Mouse (Mus musculus) neural tube, embryonic 11.5 days (tissue): ENCODE data around the gene Syne1. TPM values are rescaled to one million over a fixed set of nuclear protein-coding genes. Genes with fewer than 3 reads are reported as not detected.

Experiments
- ATAC-seq: fragments of 200-750 bp; cut with Nextera tagmentation; 2 replicates; pipeline ENCODE4 v1.8.0; 2017; ENCODE audit warnings: moderate number of reproducible peaks, mild to moderate bottlenecking, moderate TSS enrichment, moderate library complexity; ENCODE audit not compliant: insufficient read depth, low FRiP score, low TSS enrichment
- DNase-seq: peaks from one replicate; pipeline ENCODE4 v3.0.0-alpha.2; 2015; ENCODE audit warnings: low spot score
- H3K27ac ChIP-seq: fragments of 300-500 bp; sonication (generic); 2 replicates; pipeline ENCODE4 v1.5.1; 2014; ENCODE audit warnings: low read depth, mild to moderate bottlenecking, low read length
- H3K27me3 ChIP-seq: fragments of 300-500 bp; sonication (generic); 2 replicates; pipeline ENCODE4 v1.6.1; 2014; ENCODE audit warnings: mild to moderate bottlenecking, low read length, mixed read lengths; ENCODE audit not compliant: control insufficient read depth, insufficient read depth
- H3K36me3 ChIP-seq: fragments of 300-500 bp; sonication (generic); 2 replicates; pipeline ENCODE4 v1.6.1; 2014; ENCODE audit warnings: mild to moderate bottlenecking, low read length, moderate library complexity, mixed read lengths; ENCODE audit not compliant: control insufficient read depth, insufficient read depth
- H3K4me1 ChIP-seq: fragments of 300-500 bp; sonication (generic); 2 replicates; pipeline ENCODE4 v1.6.1; 2014; ENCODE audit warnings: low read length, mixed read lengths; ENCODE audit not compliant: control insufficient read depth, insufficient read depth
- H3K4me2 ChIP-seq: fragments of 300-500 bp; sonication (generic); 2 replicates; pipeline ENCODE4 v1.6.1; 2014; ENCODE audit warnings: low read depth, mild to moderate bottlenecking, moderate library complexity
- H3K4me3 ChIP-seq: fragments of 300-500 bp; sonication (generic); 2 replicates; pipeline ENCODE4 v1.5.1; 2014; ENCODE audit warnings: low read depth, low read length
- H3K9ac ChIP-seq: fragments of 300-500 bp; sonication (generic); 2 replicates; pipeline ENCODE4 v1.6.1; 2014; ENCODE audit warnings: mild to moderate bottlenecking, low read length
- H3K9me3 ChIP-seq: fragments of 300-500 bp; sonication (generic); 2 replicates; pipeline ENCODE4 v1.6.1; 2016; ENCODE audit warnings: low read length; ENCODE audit not compliant: control insufficient read depth
- WGBS: fragments of 180-500 bp; shearing (Covaris S2); extraction: QIAGEN DNeasy Blood & Tissue Kit; methylation state at CpG from one replicate; pipeline ENCODE4 v1.1.7; 2014; 5-methylcytosine and 5-hydroxymethylcytosine counted together
- polyA plus RNA-seq: library from polyadenylated mRNA; unstranded; fragments of >200 nt; fragmentation: Nextera tagmentation; extraction: Ambion mirVana; gene quantifications from 2 replicates; pipeline ENCODE4 v1.2.1, GENCODE M21; 2014

Gene Syne1
- polyA plus RNA-seq, 1 experiment from 2014 or later = 3.2 TPM

GRCm38 (mm10) chr10:5368266-5368665 is 183.0 kb downstream of the Syne1 start:
- no peak for DNase-seq
- H3K36me3 ChIP-seq = no peaks in the 10 kb centered on the region
- ATAC-seq = no peak
- H3K27me3 ChIP-seq = no peaks in the 10 kb centered on the region
- H3K9ac ChIP-seq = no peak overlapping the region
- no peaks in the 10 kb centered on the region for H3K9me3 ChIP-seq
- no peaks in the 10 kb centered on the region for H3K4me1 ChIP-seq
- no peak overlapping the region for H3K4me3 ChIP-seq
- 80% methylated on average over 6 of the region's 6 CpGs for WGBS
- H3K27ac ChIP-seq = no peak overlapping the region
- H3K4me2 ChIP-seq = no peak overlapping the region

- Histone ChIP-seq H3K27ac (no peak overlapping the region), H3K4me1 (no peaks in the 10 kb centered on the region), H3K9me3 (no peaks in the 10 kb centered on the region), H3K27me3 (no peaks in the 10 kb centered on the region), H3K9ac (no peak overlapping the region), H3K4me3 (no peak overlapping the region), H3K36me3 (no peaks in the 10 kb centered on the region), H3K4me2 (no peak overlapping the region)
- ATAC-seq (no peak), DNase-seq (no peak)
- 77% methylated on average over 12 of the region's 12 CpGs for WGBS
These were observed 183.7 kb downstream of the Syne1 start for GRCm38 (mm10) chr10:5367465-5368011.

DNA sequence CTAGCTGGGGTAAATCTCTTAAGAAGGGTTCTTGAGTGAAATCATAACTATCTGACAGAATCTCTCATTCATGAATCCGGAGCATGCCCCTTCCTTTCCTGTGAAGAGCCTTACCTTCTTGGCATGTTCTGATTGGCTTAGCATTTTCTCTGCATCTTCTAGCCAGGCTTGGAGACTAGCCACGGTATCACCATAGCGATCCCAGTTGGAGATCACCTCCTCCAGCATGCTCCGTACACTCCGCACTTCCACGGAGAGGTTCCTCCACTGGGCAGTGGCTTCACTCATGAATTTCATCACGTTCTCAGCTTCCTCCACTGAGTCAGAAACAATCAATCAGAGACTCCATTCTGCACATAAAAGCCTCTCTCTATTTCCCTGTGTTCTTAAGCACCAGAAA is 190.7 kb downstream of the Syne1 start:
- H3K9ac ChIP-seq = no peak overlapping the region
- no peaks in the 10 kb centered on the region for H3K27me3 ChIP-seq
- 71% methylated on average over 7 of the region's 7 CpGs for WGBS
- no peaks in the 10 kb centered on the region for H3K36me3 ChIP-seq
- ATAC-seq (no peak), DNase-seq (no peak)
- H3K9me3 ChIP-seq = no peaks in the 10 kb centered on the region
- H3K4me3 ChIP-seq = no peak overlapping the region
- H3K4me1 ChIP-seq = no peaks in the 10 kb centered on the region
- H3K4me2 ChIP-seq = no peak overlapping the region
- no peak overlapping the region for H3K27ac ChIP-seq

DNA sequence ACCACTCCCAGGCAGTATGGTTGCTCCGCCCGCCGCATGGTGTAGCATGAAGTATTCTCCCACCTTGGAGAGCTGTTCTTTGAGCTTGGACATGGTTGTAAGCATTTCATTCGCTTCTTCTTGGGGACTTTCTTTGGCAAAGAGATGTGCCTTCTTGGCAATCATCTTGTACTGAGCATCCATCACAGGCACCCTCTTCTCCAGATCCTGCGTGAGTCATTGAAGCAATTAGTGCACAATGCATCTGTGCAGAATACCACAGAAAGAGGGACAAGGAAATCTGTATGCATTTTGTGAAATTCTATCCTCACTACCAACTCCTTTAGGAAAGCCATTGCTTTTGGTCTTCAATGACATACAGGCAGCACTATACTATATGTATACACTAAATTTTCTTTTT is 194.7 kb downstream of the Syne1 start:
- no peak overlapping the region for H3K27ac ChIP-seq
- no peak for ATAC-seq
- no peaks in the 10 kb centered on the region for H3K9me3 ChIP-seq
- H3K4me1 ChIP-seq = no peaks in the 10 kb centered on the region
- no peak overlapping the region for H3K4me2 ChIP-seq
- 83% methylated on average over 5 of the region's 5 CpGs for WGBS
- no peaks in the 10 kb centered on the region for H3K27me3 ChIP-seq
- DNase-seq = no peak
- no peak overlapping the region for H3K9ac ChIP-seq
- H3K4me3 ChIP-seq = no peak overlapping the region
- no peaks in the 10 kb centered on the region for H3K36me3 ChIP-seq

DNA sequence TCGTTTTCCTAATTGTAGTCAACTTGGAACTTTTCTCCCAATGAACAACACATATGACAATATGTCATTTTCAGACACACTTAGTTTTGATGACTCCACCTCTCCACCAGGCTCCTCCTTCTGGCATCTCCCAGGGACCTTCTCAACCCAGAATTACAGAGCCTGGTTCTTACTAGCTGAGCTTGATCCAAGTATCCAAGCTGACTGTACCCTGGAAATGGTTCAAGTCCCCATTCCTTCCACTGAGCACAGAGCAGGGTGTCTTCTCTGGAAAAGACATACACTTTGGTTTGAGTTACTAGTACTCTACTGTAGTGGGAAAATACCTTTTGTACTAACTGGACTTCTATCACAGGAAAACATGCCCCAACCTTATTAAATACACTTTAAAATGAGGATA is 197.9 kb downstream of the Syne1 start:
- ATAC-seq (no peak), DNase-seq (no peak)
- H3K27ac ChIP-seq = no peak overlapping the region
- no peaks in the 10 kb centered on the region for H3K9me3 ChIP-seq
- H3K4me2 ChIP-seq = no peak overlapping the region
- H3K36me3 ChIP-seq = no peaks in the 10 kb centered on the region
- H3K4me1 ChIP-seq = no peaks in the 10 kb centered on the region
- no peak overlapping the region for H3K4me3 ChIP-seq
- H3K27me3 ChIP-seq = no peaks in the 10 kb centered on the region
- no peak overlapping the region for H3K9ac ChIP-seq
- 85% methylated on average over 1 of the region's 1 CpGs for WGBS

DNA sequence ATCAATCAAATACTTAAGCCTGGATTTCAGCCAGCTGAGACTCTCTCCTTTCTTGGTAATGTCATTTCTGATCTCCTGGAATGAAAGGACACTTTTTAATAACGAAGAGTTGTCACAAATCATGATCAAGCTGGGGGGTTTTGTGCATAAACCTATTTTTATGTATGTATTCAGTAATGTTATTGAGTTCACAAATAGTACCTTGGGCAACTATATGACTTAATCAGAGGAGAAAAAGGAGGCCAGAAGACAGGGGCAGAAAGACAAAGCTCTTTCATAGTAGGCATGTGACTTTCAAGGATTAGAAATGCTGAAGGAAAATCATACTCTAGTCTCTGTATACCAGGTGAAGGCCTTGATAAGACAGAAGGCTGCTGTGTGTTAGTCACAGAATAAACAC is 204.4 kb downstream of the Syne1 start:
- no peak overlapping the region for H3K4me3 ChIP-seq
- DNase-seq (no peak), ATAC-seq (no peak)
- no peak overlapping the region for H3K27ac ChIP-seq
- no peaks in the 10 kb centered on the region for H3K27me3 ChIP-seq
- H3K4me1 ChIP-seq = no peaks in the 10 kb centered on the region
- no peaks in the 10 kb centered on the region for H3K9me3 ChIP-seq
- WGBS = 62% methylated on average over 1 of the region's 1 CpGs
- no peak overlapping the region for H3K9ac ChIP-seq
- H3K4me2 ChIP-seq = no peak overlapping the region
- H3K36me3 ChIP-seq = no peaks in the 10 kb centered on the region

- H3K27ac ChIP-seq = no peak overlapping the region
- H3K4me1 ChIP-seq = no peaks in the 10 kb centered on the region
- no peak overlapping the region for H3K4me3 ChIP-seq
- WGBS = 61% methylated on average over 4 of the region's 4 CpGs
- H3K4me2 ChIP-seq = no peak overlapping the region
- DNase-seq (no peak), ATAC-seq (no peak)
- H3K36me3 ChIP-seq = no peaks in the 10 kb centered on the region
- H3K9ac ChIP-seq = no peak overlapping the region
- no peaks in the 10 kb centered on the region for H3K27me3 ChIP-seq
- no peaks in the 10 kb centered on the region for H3K9me3 ChIP-seq
These were observed 208.1 kb downstream of the Syne1 start for GRCm38 (mm10) chr10:5343211-5343610.

DNA sequence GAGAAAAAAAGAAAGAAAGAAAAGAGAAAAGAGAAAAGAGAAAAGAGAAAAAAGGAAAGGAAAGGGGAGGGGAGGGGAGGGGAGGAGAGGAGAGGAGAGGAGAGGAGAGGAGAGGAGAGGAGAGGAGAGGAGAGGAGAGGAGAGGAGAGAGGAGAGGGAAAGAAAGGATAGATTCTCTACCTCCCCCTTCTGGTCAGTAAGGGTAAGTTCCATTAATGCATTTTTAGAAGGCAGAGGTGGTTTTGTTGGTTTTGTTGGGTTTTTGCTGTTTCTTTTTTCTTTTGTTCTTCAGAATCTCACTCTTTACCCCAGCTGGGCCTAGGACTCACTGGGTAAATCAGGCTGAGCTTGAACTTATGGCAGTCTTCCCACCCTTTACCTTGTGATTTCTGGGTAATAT is 214.9 kb downstream of the Syne1 start:
- no peak overlapping the region for H3K4me3 ChIP-seq
- H3K4me2 ChIP-seq = no peak overlapping the region
- no peak overlapping the region for H3K9ac ChIP-seq
- no peak overlapping the region for H3K27ac ChIP-seq
- no peaks in the 10 kb centered on the region for H3K9me3 ChIP-seq
- no peaks in the 10 kb centered on the region for H3K36me3 ChIP-seq
- ATAC-seq (no peak), DNase-seq (no peak)
- H3K27me3 ChIP-seq = no peaks in the 10 kb centered on the region
- no peaks in the 10 kb centered on the region for H3K4me1 ChIP-seq

- Histone ChIP-seq H3K36me3 (no peaks in the 10 kb centered on the region), H3K9me3 (no peaks in the 10 kb centered on the region), H3K27me3 (no peaks in the 10 kb centered on the region), H3K4me2 (no peak overlapping the region), H3K27ac (no peak overlapping the region), H3K4me1 (no peaks in the 10 kb centered on the region), H3K4me3 (no peak overlapping the region), H3K9ac (no peak overlapping the region)
- 92% methylated on average over 5 of the region's 5 CpGs for WGBS
- DNase-seq (no peak), ATAC-seq (no peak)
These were observed 218.5 kb downstream of the Syne1 start for GRCm38 (mm10) chr10:5332801-5333200.
